In the genomic region with DNA sequence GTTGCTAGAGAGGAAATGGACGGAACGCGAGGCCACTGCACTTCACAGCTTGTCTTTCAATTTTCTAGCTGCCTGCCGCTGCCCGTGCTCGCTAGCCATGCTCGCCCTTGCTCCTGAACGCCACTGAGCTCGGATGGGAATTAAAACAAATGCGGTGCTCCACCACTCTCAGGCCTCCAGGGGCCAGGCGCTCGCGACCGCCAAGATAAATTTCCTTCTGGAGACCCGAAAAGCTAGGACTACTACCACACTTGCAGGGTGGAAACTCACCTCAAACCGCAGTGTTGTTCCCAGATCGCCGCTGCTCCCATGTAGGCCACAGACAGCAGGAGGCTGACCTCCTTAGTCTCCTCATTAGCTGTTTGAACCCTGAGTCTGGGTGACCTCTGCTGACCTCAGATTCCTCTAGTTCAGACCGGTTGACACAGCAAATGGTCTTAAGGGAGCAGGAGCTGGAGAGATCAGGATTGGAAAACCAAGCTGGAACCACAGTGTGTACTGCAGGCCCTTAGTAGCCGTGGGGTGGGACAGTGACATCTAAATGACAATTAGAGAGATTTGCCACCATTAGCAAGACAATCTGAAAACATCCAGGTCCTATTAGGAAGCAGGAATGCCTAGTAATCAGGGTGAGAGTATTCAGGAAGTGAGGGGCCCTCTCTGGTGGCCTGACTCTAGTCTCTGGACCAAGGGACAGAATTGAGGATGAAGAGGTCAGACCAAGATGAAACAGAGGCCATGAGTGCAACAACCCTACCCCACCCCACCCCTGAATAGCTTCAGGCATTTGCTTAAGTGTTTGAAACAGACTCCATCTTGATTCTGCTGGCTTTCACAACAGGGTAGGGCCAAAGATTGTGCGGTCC, we compare ENCODE assay signal across 9 mouse cellular contexts.
DNase-seq lines count a peak whose midpoint lies in the region; ATAC-seq and TF ChIP-seq lines count a peak whose summit lies in the region.
"Had no signal": no experiment of that assay in that cellular context is flagged by ENCODE, and none has a peak within 500 bp of the region (broad histone marks: within the 10 kb centered on the region; RNA-seq: fewer than 3 reads in every experiment).

No protein-coding gene starts in this region.

- peak overlapping the region; percentile 60 for H3K4me2 ChIP-seq in heart, embryonic 13.5 days
- H3K4me2 ChIP-seq in midbrain, embryonic 14.5 days (ENCODE audit: low read length): peak overlapping the region; percentile 41

- no peak for TF ChIP-seq CTCF in heart, adult 2 months (IDR thresholded peaks at IDR 0.05)

- ATAC-seq in heart, embryonic 13.5 days (ENCODE audit: extremely low read depth, insufficient number of reproducible peaks, low FRiP score, low TSS enrichment): no peak
- no peak for ATAC-seq in midbrain, embryonic 14.5 days (ENCODE audit: low FRiP score, low TSS enrichment)
- ATAC-seq in megakaryocyte progenitor cell, adult 5-6 weeks (replicated peaks; ENCODE audit: poor library complexity): no peak

- H3K4me3 ChIP-seq in heart, embryonic 13.5 days: peak overlapping the region; percentile 33
- H3K4me3 ChIP-seq in heart, adult 2 months: no peak overlapping the region
- H3K4me3 ChIP-seq in hindbrain, embryonic 10.5 days: peak overlapping the region; percentile 37
- H3K4me3 ChIP-seq in midbrain, embryonic 14.5 days (replicated peaks; ENCODE audit: low read depth, low read length): no peak overlapping the region

- no peaks in the 10 kb centered on the region for H3K9me3 ChIP-seq in heart, embryonic 13.5 days
- H3K9me3 ChIP-seq in hindbrain, embryonic 10.5 days: no peaks in the 10 kb centered on the region
- no peaks in the 10 kb centered on the region for H3K9me3 ChIP-seq in midbrain, embryonic 14.5 days (ENCODE audit: control insufficient read depth, low read length)

- DNase-seq in heart, adult 2 months: no peak
- DNase-seq in R1 (ENCODE audit: low read depth, low spot score): peak; percentile 100
- peak; percentile 54 for DNase-seq in hindbrain, embryonic 10.5 days (ENCODE audit: low spot score)
- DNase-seq in midbrain, embryonic 14.5 days: peak; percentile 47
- DNase-seq in Muller cell, postnatal 12 days (ENCODE audit: inconsistent ontology term): no peak
- DNase-seq in right cerebral cortex, postnatal 25 days: no peak
- DNase-seq: thymus, postnatal 36 days had no signal

- intact Hi-C loops in heart, adult 2 months (cut with DNase I): no loop called here

- peaks cover 95% of the 10 kb centered on the region for H3K27me3 ChIP-seq in heart, embryonic 13.5 days (replicated peaks)
- H3K27me3 ChIP-seq in heart, adult 2 months (ENCODE audit: control insufficient read depth, insufficient read depth, low read length): peaks cover 2% of the 10 kb centered on the region; the same call in 1 of the 2 replicates
- peaks cover 93% of the 10 kb centered on the region for H3K27me3 ChIP-seq in hindbrain, embryonic 10.5 days (ENCODE audit: insufficient read depth, poor library complexity, severe bottlenecking)
- peaks cover 39% of the 10 kb centered on the region for H3K27me3 ChIP-seq in midbrain, embryonic 14.5 days (ENCODE audit: control insufficient read depth, insufficient read depth, low read length)

- no peaks in the 10 kb centered on the region for H3K79me2 ChIP-seq in heart, adult 2 months (replicated peaks; ENCODE audit: control insufficient read depth, insufficient read depth, low read length)

- 17% methylated on average over 21 of the region's 21 CpGs for WGBS in heart, embryonic 13.5 days
- 34% methylated on average over 21 of the region's 21 CpGs for WGBS in heart, adult 2 months
- 5% methylated on average over 21 of the region's 21 CpGs for whole genome bisulfite sequencing in hindbrain, embryonic 10.5 days
- 12% methylated on average over 21 of the region's 21 CpGs for WGBS in midbrain, embryonic 14.5 days

- peaks cover 17% of the 10 kb centered on the region for H3K4me1 ChIP-seq in heart, embryonic 13.5 days
- H3K4me1 ChIP-seq in heart, adult 2 months (ENCODE audit: control insufficient read depth, insufficient read depth, low read length): no peaks in the 10 kb centered on the region
- H3K4me1 ChIP-seq in hindbrain, embryonic 10.5 days (replicated peaks): peaks cover 50% of the 10 kb centered on the region
- peaks cover 20% of the 10 kb centered on the region for H3K4me1 ChIP-seq in midbrain, embryonic 14.5 days (ENCODE audit: control insufficient read depth, insufficient read depth, low read length)

- TF ChIP-seq POLR2A in heart, adult 2 months (IDR thresholded peaks at IDR 0.05; ENCODE audit: insufficient read depth, low read depth, low read length): no peak

- TF ChIP-seq EP300 in heart, adult 2 months (IDR thresholded peaks at IDR 0.05; ENCODE audit: insufficient read depth, low read depth, low read length): no peak

- no peaks in the 10 kb centered on the region for H3K36me3 ChIP-seq in heart, embryonic 13.5 days
- no peaks in the 10 kb centered on the region for H3K36me3 ChIP-seq in heart, adult 2 months (ENCODE audit: control insufficient read depth, insufficient read depth, low read length)
- no peaks in the 10 kb centered on the region for H3K36me3 ChIP-seq in hindbrain, embryonic 10.5 days
- no peaks in the 10 kb centered on the region for H3K36me3 ChIP-seq in midbrain, embryonic 14.5 days (ENCODE audit: control insufficient read depth, insufficient read depth, low read length)

- no peak overlapping the region for H3K27ac ChIP-seq in heart, embryonic 13.5 days (replicated peaks)
- H3K27ac ChIP-seq in heart, adult 2 months: no peak overlapping the region
- peak overlapping the region; percentile 56 for H3K27ac ChIP-seq in hindbrain, embryonic 10.5 days
- H3K27ac ChIP-seq in midbrain, embryonic 14.5 days (replicated peaks; ENCODE audit: low read depth, low read length): no peak overlapping the region

- H3K9ac ChIP-seq in heart, embryonic 13.5 days: peak overlapping the region; percentile 50; the same call in 1 of the 2 replicates
- no peak overlapping the region for H3K9ac ChIP-seq in heart, adult 2 months (ENCODE audit: low read depth, low read length)
- 0 out of 2 replicates have a peak overlapping the region, but pooled peaks have one; percentile 20 for H3K9ac ChIP-seq in midbrain, embryonic 14.5 days (replicated peaks; ENCODE audit: low read length)

Comparison
In these comparisons a context has a peak if more than half of its experiments do, and no peak if none do; other contexts are left out.
1. H3K4me3 ChIP-seq: peak in heart, embryonic 13.5 days (single experiment) and hindbrain, embryonic 10.5 days (single experiment); none in heart, adult 2 months (single experiment) and midbrain, embryonic 14.5 days (single experiment).
2. DNase-seq: peak in R1 (single experiment), hindbrain, embryonic 10.5 days (single experiment) and midbrain, embryonic 14.5 days (single experiment); none in heart, adult 2 months (0 of 2), Muller cell, postnatal 12 days (single experiment) and right cerebral cortex, postnatal 25 days (single experiment).